Mouse (Mus musculus): ENCODE data around the gene Chtf18.

GRCm38 (mm10) chr17:25773549-25774120, 46.4 kb upstream of the Chtf18 start, which contains the start of gene Narfl:
- peak; percentile 95 for TF ChIP-seq CTCF (IDR thresholded peaks at IDR 0.05; ENCODE audit: control insufficient read depth, insufficient read depth, insufficient read length)
- TF ChIP-seq MYOG (IDR thresholded peaks at IDR 0.05; ENCODE audit: control insufficient read depth, extremely low read depth, insufficient read length): no peak

All from C2C12 (cell line).